Mouse (Mus musculus) spleen, adult 2 months (tissue): ENCODE measurements around the gene Arhgef10l.

ENCODE experiments used
- CTCF ChIP-seq: fragments of 200-500 bp; IDR thresholded peaks from 2 replicates; pipeline ENCODE4 v1.5.1; 2011; ENCODE audit warnings: mild to moderate bottlenecking, inconsistent platforms; ENCODE audit not compliant: insufficient read depth, insufficient read length, insufficient replicate concordance; ENCODE audit errors: extremely low read depth
- POLR2A ChIP-seq: fragments of 200-500 bp; IDR thresholded peaks from 2 replicates; pipeline ENCODE4 v1.6.1; 2011; ENCODE audit warnings: low read depth, low read length, inconsistent platforms

GRCm38 (mm10) chr4:140606779-140607178, 59.0 kb downstream of the Arhgef10l start:
- no peak for TF ChIP-seq POLR2A
- no peak for TF ChIP-seq CTCF
